Mouse (Mus musculus) adrenal gland, postnatal 25 days (tissue): ENCODE measurements around the gene Fig4. TPM values are rescaled to one million over a fixed set of nuclear protein-coding genes. Genes with fewer than 3 reads are reported as not detected.

Experiments
- total RNA-seq: library from RNA; stranded (reverse); gene quantifications from 2 replicates; pipeline ENCODE4 v1.2.3, GENCODE M21; 2021

The Fig4 gene
- total RNA-seq, 1 experiment from 2014 or later = 22.8 TPM

Other genes starting within 250 kb of the Fig4 start
- not detected in 2 replicates for gene Gpr6, start 231.0 kb downstream of the Fig4 start, total RNA-seq
- 0.06 TPM in 1 of 2 replicates, not detected in the other for gene Ak9, start 720 bp upstream of the Fig4 start, total RNA-seq
- 21.8 and 26.0 TPM in 2 replicates for gene Zbtb24, start 147.1 kb upstream of the Fig4 start, total RNA-seq
- gene Mical1, start 173.1 kb upstream of the Fig4 start, total RNA-seq = 10.4 and 11.8 TPM in 2 replicates
- 27.2 and 36.3 TPM in 2 replicates for gene Smpd2, start 187.1 kb upstream of the Fig4 start, total RNA-seq
- gene Ppil6, start 187.2 kb upstream of the Fig4 start, total RNA-seq = 1.7 TPM in 1 of 2 replicates, not detected in the other
- 213 and 238 TPM in 2 replicates for gene Cd164, start 216.2 kb upstream of the Fig4 start, total RNA-seq